Mouse (Mus musculus): ENCODE results near the gene Arhgap5. TPM values are rescaled to one million over a fixed set of nuclear protein-coding genes. Genes with fewer than 3 reads are reported as not detected.

The Arhgap5 gene
- polyA plus RNA-seq, 1 experiment: 7.3 TPM

GRCm38 (mm10) chr12:52604256-52604991, 100.7 kb downstream of the Arhgap5 start:
- no peaks in the 10 kb centered on the region for H3K27me3 ChIP-seq (ENCODE audit: control insufficient read depth, insufficient read depth, insufficient read length)
- peak overlapping the region; percentile 23 for H3K4me3 ChIP-seq (ENCODE audit: insufficient read depth, poor library complexity, severe bottlenecking)
- no peaks in the 10 kb centered on the region for H3K36me3 ChIP-seq (ENCODE audit: control insufficient read depth, insufficient read depth)
- H3K79me3 ChIP-seq (ENCODE audit: low read depth): no peaks in the 10 kb centered on the region
- peak overlapping the region; percentile 75 for H3ac ChIP-seq (ENCODE audit: control insufficient read depth, insufficient read length, low read depth)
- no peak for TF ChIP-seq MAX (IDR thresholded peaks at IDR 0.05)
- TF ChIP-seq USF1 (IDR thresholded peaks at IDR 0.05; ENCODE audit: low read depth): no peak
- TF ChIP-seq FOSL1 (IDR thresholded peaks at IDR 0.05; ENCODE audit: insufficient read depth, low read length, poor library complexity, severe bottlenecking): no peak
- TF ChIP-seq MYOG (IDR thresholded peaks at IDR 0.05; ENCODE audit: control insufficient read depth, extremely low read depth, insufficient read length): no peak
- TF ChIP-seq CEBPB (IDR thresholded peaks at IDR 0.05; ENCODE audit: low read depth): no peak
- no peak for TF ChIP-seq CTCF (IDR thresholded peaks at IDR 0.05; ENCODE audit: control insufficient read depth, insufficient read depth, insufficient read length)
- no peak for TF ChIP-seq MYOD1 (IDR thresholded peaks at IDR 0.05; ENCODE audit: control insufficient read depth, insufficient read length, low read depth)
- no peaks in the 10 kb centered on the region for H3K79me2 ChIP-seq (ENCODE audit: control insufficient read depth, insufficient read depth)

GRCm38 (mm10) chr12:52604992-52605652, 101.3 kb downstream of the Arhgap5 start:
- no peak for TF ChIP-seq MYOD1 (IDR thresholded peaks at IDR 0.05; ENCODE audit: control insufficient read depth, insufficient read length, low read depth)
- no peak for TF ChIP-seq CEBPB (IDR thresholded peaks at IDR 0.05; ENCODE audit: low read depth)
- TF ChIP-seq MYOG (IDR thresholded peaks at IDR 0.05; ENCODE audit: control insufficient read depth, extremely low read depth, insufficient read length): no peak
- TF ChIP-seq CTCF (IDR thresholded peaks at IDR 0.05; ENCODE audit: control insufficient read depth, insufficient read depth, insufficient read length): no peak
- no peak for TF ChIP-seq MAX (IDR thresholded peaks at IDR 0.05)
- TF ChIP-seq FOSL1 (IDR thresholded peaks at IDR 0.05; ENCODE audit: insufficient read depth, low read length, poor library complexity, severe bottlenecking): no peak
- TF ChIP-seq USF1 (IDR thresholded peaks at IDR 0.05; ENCODE audit: low read depth): no peak
- Histone ChIP-seq H3K79me3 (ENCODE audit: low read depth) (no peaks in the 10 kb centered on the region), H3K79me2 (ENCODE audit: control insufficient read depth, insufficient read depth) (no peaks in the 10 kb centered on the region), H3K27me3 (ENCODE audit: control insufficient read depth, insufficient read depth, insufficient read length) (no peaks in the 10 kb centered on the region), H3K36me3 (ENCODE audit: control insufficient read depth, insufficient read depth) (no peaks in the 10 kb centered on the region), H3ac (ENCODE audit: control insufficient read depth, insufficient read length, low read depth) (no peak overlapping the region), H3K4me3 (ENCODE audit: insufficient read depth, poor library complexity, severe bottlenecking) (no peak overlapping the region)

GRCm38 (mm10) chr12:52607411-52607810, 103.6 kb downstream of the Arhgap5 start:
- Histone ChIP-seq H3ac (ENCODE audit: control insufficient read depth, insufficient read length, low read depth) (no peak overlapping the region), H3K36me3 (ENCODE audit: control insufficient read depth, insufficient read depth) (no peaks in the 10 kb centered on the region), H3K27me3 (ENCODE audit: control insufficient read depth, insufficient read depth, insufficient read length) (no peaks in the 10 kb centered on the region), H3K4me3 (ENCODE audit: insufficient read depth, poor library complexity, severe bottlenecking) (no peak overlapping the region), H3K79me2 (ENCODE audit: control insufficient read depth, insufficient read depth) (no peaks in the 10 kb centered on the region), H3K79me3 (ENCODE audit: low read depth) (no peaks in the 10 kb centered on the region)
- TF ChIP-seq FOSL1 (IDR thresholded peaks at IDR 0.05; ENCODE audit: insufficient read depth, low read length, poor library complexity, severe bottlenecking) (no peak), CEBPB (IDR thresholded peaks at IDR 0.05; ENCODE audit: low read depth) (no peak), CTCF (IDR thresholded peaks at IDR 0.05; ENCODE audit: control insufficient read depth, insufficient read depth, insufficient read length) (no peak), MYOG (IDR thresholded peaks at IDR 0.05; ENCODE audit: control insufficient read depth, extremely low read depth, insufficient read length) (no peak), USF1 (IDR thresholded peaks at IDR 0.05; ENCODE audit: low read depth) (no peak), MAX (IDR thresholded peaks at IDR 0.05) (no peak), MYOD1 (IDR thresholded peaks at IDR 0.05; ENCODE audit: control insufficient read depth, insufficient read length, low read depth) (no peak)

GRCm38 (mm10) chr12:52615703-52616102, 111.9 kb downstream of the Arhgap5 start:
- no peak overlapping the region for H3K4me3 ChIP-seq (ENCODE audit: insufficient read depth, poor library complexity, severe bottlenecking)

GRCm38 (mm10) chr12:52618418-52619040, 114.8 kb downstream of the Arhgap5 start:
- Histone ChIP-seq H3ac (ENCODE audit: control insufficient read depth, insufficient read length, low read depth) (no peak overlapping the region), H3K27me3 (ENCODE audit: control insufficient read depth, insufficient read depth, insufficient read length) (no peaks in the 10 kb centered on the region), H3K4me3 (ENCODE audit: insufficient read depth, poor library complexity, severe bottlenecking) (no peak overlapping the region), H3K79me3 (ENCODE audit: low read depth) (no peaks in the 10 kb centered on the region), H3K36me3 (ENCODE audit: control insufficient read depth, insufficient read depth) (no peaks in the 10 kb centered on the region), H3K79me2 (ENCODE audit: control insufficient read depth, insufficient read depth) (no peaks in the 10 kb centered on the region)
- no peak for TF ChIP-seq CTCF (IDR thresholded peaks at IDR 0.05; ENCODE audit: control insufficient read depth, insufficient read depth, insufficient read length)
- TF ChIP-seq USF1 (IDR thresholded peaks at IDR 0.05; ENCODE audit: low read depth): no peak
- no peak for TF ChIP-seq MYOD1 (IDR thresholded peaks at IDR 0.05; ENCODE audit: control insufficient read depth, insufficient read length, low read depth)
- no peak for TF ChIP-seq CEBPB (IDR thresholded peaks at IDR 0.05; ENCODE audit: low read depth)
- TF ChIP-seq MAX (IDR thresholded peaks at IDR 0.05): no peak
- no peak for TF ChIP-seq FOSL1 (IDR thresholded peaks at IDR 0.05; ENCODE audit: insufficient read depth, low read length, poor library complexity, severe bottlenecking)
- no peak for TF ChIP-seq MYOG (IDR thresholded peaks at IDR 0.05; ENCODE audit: control insufficient read depth, extremely low read depth, insufficient read length)

More at GRCm38 (mm10) chr12:52615703-52616102, 111.9 kb downstream of the Arhgap5 start:
- Histone ChIP-seq H3ac (ENCODE audit: control insufficient read depth, insufficient read length, low read depth) (no peak overlapping the region), H3K36me3 (ENCODE audit: control insufficient read depth, insufficient read depth) (no peaks in the 10 kb centered on the region), H3K79me2 (ENCODE audit: control insufficient read depth, insufficient read depth) (no peaks in the 10 kb centered on the region), H3K79me3 (ENCODE audit: low read depth) (no peaks in the 10 kb centered on the region), H3K27me3 (ENCODE audit: control insufficient read depth, insufficient read depth, insufficient read length) (no peaks in the 10 kb centered on the region)
- TF ChIP-seq MYOG (IDR thresholded peaks at IDR 0.05; ENCODE audit: control insufficient read depth, extremely low read depth, insufficient read length) (no peak), MYOD1 (IDR thresholded peaks at IDR 0.05; ENCODE audit: control insufficient read depth, insufficient read length, low read depth) (no peak), CTCF (IDR thresholded peaks at IDR 0.05; ENCODE audit: control insufficient read depth, insufficient read depth, insufficient read length) (no peak)
